Mouse (Mus musculus) lung, postnatal 0 days (tissue): ENCODE data around the gene Rtn4rl2.

Experiments
- CTCF ChIP-seq: IDR thresholded peaks from 2 replicates; pipeline ENCODE4 v1.5.1; 2016; ENCODE audit warnings: antibody characterized with exemption, mild to moderate bottlenecking
- EP300 ChIP-seq: IDR thresholded peaks from 2 replicates; pipeline ENCODE4 v1.6.1; 2016; ENCODE audit warnings: antibody characterized with exemption, mild to moderate bottlenecking, control low read depth

- no peak for TF ChIP-seq CTCF
- no peak for TF ChIP-seq EP300
Observed at GRCm38 (mm10) chr2:84862231-84862630, 24.3 kb downstream of the Rtn4rl2 start.
